In the genomic region with DNA sequence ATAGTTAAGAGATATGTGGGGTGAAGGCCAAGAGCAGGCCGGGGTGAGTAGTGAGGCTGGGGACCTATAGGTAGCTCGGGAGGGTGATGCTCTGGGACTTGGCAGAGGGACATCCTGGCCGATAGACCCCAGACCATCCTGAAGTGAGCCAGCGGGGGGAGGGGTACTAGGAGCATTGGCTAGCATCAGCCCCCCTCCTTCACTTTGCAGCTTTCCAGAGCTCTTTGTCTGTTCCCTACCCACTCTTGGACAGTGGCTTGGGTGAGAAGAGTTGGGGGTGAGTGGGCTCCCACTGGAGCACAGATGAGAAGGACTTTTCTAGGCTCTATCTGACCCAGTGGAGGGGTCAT, we compare ENCODE assay signal across 9 mouse cellular contexts. TPM values are rescaled to one million over a fixed set of nuclear protein-coding genes. Genes with fewer than 3 reads are reported as not detected.
DNase-seq lines count a peak whose midpoint lies in the region; ATAC-seq and TF ChIP-seq lines count a peak whose summit lies in the region.
"Had no signal": no experiment of that assay in that cellular context is flagged by ENCODE, and none has a peak within 500 bp of the region (broad histone marks: within the 10 kb centered on the region; RNA-seq: fewer than 3 reads in every experiment).

No protein-coding gene starts in this region.

- H3K9ac ChIP-seq in hindbrain, embryonic 13.5 days = peak overlapping the region; percentile 35; the same call in 1 of the 2 replicates
- H3K9ac ChIP-seq in midbrain, embryonic 16.5 days (ENCODE audit: low read depth, low read length) = peak overlapping the region; percentile 33
- H3K9ac ChIP-seq in liver, embryonic 11.5 days (ENCODE audit: low read depth, low read length) = no peak overlapping the region
- no peak overlapping the region for H3K9ac ChIP-seq in kidney, embryonic 16.5 days (replicated peaks; ENCODE audit: low read length)

- no peak for ATAC-seq in hindbrain, embryonic 13.5 days (ENCODE audit: low FRiP score)
- peak; percentile 8; the same call in 1 of the 2 replicates for ATAC-seq in midbrain, embryonic 16.5 days
- ATAC-seq in liver, embryonic 11.5 days (replicated peaks; ENCODE audit: low FRiP score) = no peak
- no peak for ATAC-seq in kidney, embryonic 16.5 days (ENCODE audit: low FRiP score, low TSS enrichment)

- TF ChIP-seq POLR2A in cortical plate, adult 2 months (IDR thresholded peaks at IDR 0.05; ENCODE audit: extremely low read depth, insufficient read depth, low read length) = no peak

- peak overlapping the region; percentile 36 for H3K4me3 ChIP-seq in cortical plate, adult 2 months (ENCODE audit: insufficient read depth, low read length)
- peak overlapping the region; percentile 33 for H3K4me3 ChIP-seq in hindbrain, embryonic 13.5 days
- H3K4me3 ChIP-seq in midbrain, embryonic 16.5 days (ENCODE audit: low read depth, low read length) = peak overlapping the region; percentile 28
- no peak overlapping the region for H3K4me3 ChIP-seq in liver, embryonic 11.5 days (ENCODE audit: low read depth, low read length)
- no peak overlapping the region for H3K4me3 ChIP-seq in kidney, embryonic 16.5 days (ENCODE audit: low read length)
- H3K4me3 ChIP-seq: megakaryocyte, embryonic 14.5 days had no signal

- DNase-seq in ES-CJ7 (ENCODE audit: low read depth, low spot score) = peak; percentile 71
- no peak for DNase-seq in right cerebral cortex, adult 18-20 months
- no peak for DNase-seq in liver, embryonic 11.5 days (ENCODE audit: low spot score)

- peaks cover 7% of the 10 kb centered on the region for H3K4me1 ChIP-seq in cortical plate, adult 2 months (ENCODE audit: control insufficient read depth, insufficient read depth, low read length)
- H3K4me1 ChIP-seq in hindbrain, embryonic 13.5 days (replicated peaks) = peaks cover 85% of the 10 kb centered on the region
- H3K4me1 ChIP-seq in midbrain, embryonic 16.5 days (ENCODE audit: control insufficient read depth, insufficient read depth, low read length) = peaks cover 62% of the 10 kb centered on the region
- H3K4me1 ChIP-seq in liver, embryonic 11.5 days (replicated peaks; ENCODE audit: control insufficient read depth, insufficient read depth, low read length) = no peaks in the 10 kb centered on the region
- peaks cover 22% of the 10 kb centered on the region; the same call in 1 of the 2 replicates for H3K4me1 ChIP-seq in kidney, embryonic 16.5 days (ENCODE audit: insufficient read depth, low read length)

- H3K9me3 ChIP-seq in hindbrain, embryonic 13.5 days = no peaks in the 10 kb centered on the region
- no peaks in the 10 kb centered on the region for H3K9me3 ChIP-seq in midbrain, embryonic 16.5 days (replicated peaks; ENCODE audit: control insufficient read depth, low read length, poor library complexity, severe bottlenecking)
- H3K9me3 ChIP-seq in liver, embryonic 11.5 days (ENCODE audit: control insufficient read depth, low read length) = no peaks in the 10 kb centered on the region
- H3K9me3 ChIP-seq in kidney, embryonic 16.5 days (ENCODE audit: low read length) = no peaks in the 10 kb centered on the region
- H3K9me3 ChIP-seq: megakaryocyte, embryonic 14.5 days had no signal

- no peaks in the 10 kb centered on the region for H3K27me3 ChIP-seq in hindbrain, embryonic 13.5 days
- H3K27me3 ChIP-seq in midbrain, embryonic 16.5 days (ENCODE audit: control insufficient read depth, insufficient read depth, low read depth, low read length) = no peaks in the 10 kb centered on the region
- peaks cover 52% of the 10 kb centered on the region for H3K27me3 ChIP-seq in liver, embryonic 11.5 days (replicated peaks; ENCODE audit: control insufficient read depth, insufficient read depth, low read length)
- peaks cover 27% of the 10 kb centered on the region for H3K27me3 ChIP-seq in kidney, embryonic 16.5 days (ENCODE audit: insufficient read depth, low read length)

- TF ChIP-seq CTCF in cortical plate, adult 2 months (IDR thresholded peaks at IDR 0.05; ENCODE audit: extremely low read depth, insufficient read depth, low read length) = no peak

- peaks cover 15% of the 10 kb centered on the region for H3K36me3 ChIP-seq in hindbrain, embryonic 13.5 days
- no peaks in the 10 kb centered on the region for H3K36me3 ChIP-seq in midbrain, embryonic 16.5 days (ENCODE audit: control insufficient read depth, insufficient read depth, low read length)
- no peaks in the 10 kb centered on the region for H3K36me3 ChIP-seq in liver, embryonic 11.5 days (ENCODE audit: control insufficient read depth, insufficient read depth, low read length)
- no peaks in the 10 kb centered on the region for H3K36me3 ChIP-seq in kidney, embryonic 16.5 days (ENCODE audit: insufficient read depth, low read length)

- peak overlapping the region; percentile 73; the same call in 1 of the 2 replicates for H3K27ac ChIP-seq in cortical plate, adult 2 months (ENCODE audit: insufficient read depth, low read length)
- peak overlapping the region; percentile 81 for H3K27ac ChIP-seq in hindbrain, embryonic 13.5 days
- H3K27ac ChIP-seq in midbrain, embryonic 16.5 days (ENCODE audit: low read length) = peak overlapping the region; percentile 78
- H3K27ac ChIP-seq in liver, embryonic 11.5 days (ENCODE audit: low read depth, low read length) = no peak overlapping the region
- no peak overlapping the region for H3K27ac ChIP-seq in kidney, embryonic 16.5 days (ENCODE audit: low read length)

- H3K4me2 ChIP-seq in hindbrain, embryonic 13.5 days = peak overlapping the region; percentile 46
- H3K4me2 ChIP-seq in midbrain, embryonic 16.5 days (ENCODE audit: low read length) = peak overlapping the region; percentile 46
- no peak overlapping the region for H3K4me2 ChIP-seq in liver, embryonic 11.5 days
- no peak overlapping the region for H3K4me2 ChIP-seq in kidney, embryonic 16.5 days (replicated peaks; ENCODE audit: low read depth, low read length)

- WGBS in hindbrain, embryonic 13.5 days = 20% methylated on average over 4 of the region's 4 CpGs
- WGBS in midbrain, embryonic 16.5 days = 4% methylated on average over 4 of the region's 4 CpGs
- WGBS in liver, embryonic 11.5 days = 36% methylated on average over 4 of the region's 4 CpGs
- WGBS in kidney, embryonic 16.5 days = 40% methylated on average over 4 of the region's 4 CpGs

RNA-seq across cellular contexts. Expression of gene AC124108.1, which starts 10.2 kb away (rescaled TPM):
- polyA plus RNA-seq in cortical plate, adult 2 months (2012; rRNA removed) = 6.2 and 7.7 TPM in 2 replicates
- 4.2 and 4.8 TPM in 2 replicates for polyA plus RNA-seq in hindbrain, embryonic 13.5 days (2015; fragmentation: Nextera tagmentation; extraction: Ambion mirVana)
- polyA plus RNA-seq in midbrain, embryonic 16.5 days (2015; fragmentation: Nextera tagmentation; extraction: Ambion mirVana) = 2.8 and 4.0 TPM in 2 replicates
- polyA plus RNA-seq in liver, embryonic 11.5 days (2014; fragmentation: Nextera tagmentation; extraction: Ambion mirVana) = 0.04 and 0.08 TPM in 2 replicates
- polyA plus RNA-seq in kidney, embryonic 16.5 days (2015; fragmentation: Nextera tagmentation; extraction: Ambion mirVana) = 0.10 and 0.13 TPM in 2 replicates

RNA-seq across cellular contexts. Expression of gene Lemd1, which starts 10.3 kb away (rescaled TPM):
- 7.5 and 10.7 TPM in 2 replicates for polyA plus RNA-seq in cortical plate, adult 2 months (2012; rRNA removed)
- polyA plus RNA-seq in hindbrain, embryonic 13.5 days (2015; fragmentation: Nextera tagmentation; extraction: Ambion mirVana) = 24.8 and 25.7 TPM in 2 replicates
- polyA plus RNA-seq in midbrain, embryonic 16.5 days (2015; fragmentation: Nextera tagmentation; extraction: Ambion mirVana) = 16.2 and 18.0 TPM in 2 replicates
- polyA plus RNA-seq in liver, embryonic 11.5 days (2014; fragmentation: Nextera tagmentation; extraction: Ambion mirVana) = 0.27 TPM in 1 of 2 replicates, not detected in the other
- polyA plus RNA-seq in kidney, embryonic 16.5 days (2015; fragmentation: Nextera tagmentation; extraction: Ambion mirVana) = 0.21 and 0.32 TPM in 2 replicates

RNA-seq across cellular contexts. Expression of gene Gm10188, which starts 28.1 kb away (rescaled TPM):
- polyA plus RNA-seq in cortical plate, adult 2 months (2012; rRNA removed) = not detected in 2 replicates
- 0.63 and 0.95 TPM in 2 replicates for polyA plus RNA-seq in hindbrain, embryonic 13.5 days (2015; fragmentation: Nextera tagmentation; extraction: Ambion mirVana)
- 0.28 and 0.63 TPM in 2 replicates for polyA plus RNA-seq in midbrain, embryonic 16.5 days (2015; fragmentation: Nextera tagmentation; extraction: Ambion mirVana)
- not detected in 2 replicates for polyA plus RNA-seq in liver, embryonic 11.5 days (2014; fragmentation: Nextera tagmentation; extraction: Ambion mirVana)
- not detected in 2 replicates for polyA plus RNA-seq in kidney, embryonic 16.5 days (2015; fragmentation: Nextera tagmentation; extraction: Ambion mirVana)
- polyA plus RNA-seq: gonadal fat pad, adult 2 months had no signal

Comparison
In these comparisons a context has a peak if more than half of its experiments do, and no peak if none do; other contexts are left out.
1. H3K27ac ChIP-seq: peak in cortical plate, adult 2 months (single experiment), hindbrain, embryonic 13.5 days (single experiment) and midbrain, embryonic 16.5 days (single experiment); none in liver, embryonic 11.5 days (single experiment) and kidney, embryonic 16.5 days (single experiment).
2. H3K4me3 ChIP-seq: peak in cortical plate, adult 2 months (single experiment), hindbrain, embryonic 13.5 days (single experiment) and midbrain, embryonic 16.5 days (single experiment); none in liver, embryonic 11.5 days (single experiment) and kidney, embryonic 16.5 days (single experiment).
3. H3K4me2 ChIP-seq: peak in hindbrain, embryonic 13.5 days (single experiment) and midbrain, embryonic 16.5 days (single experiment); none in liver, embryonic 11.5 days (single experiment) and kidney, embryonic 16.5 days (single experiment).
4. H3K9ac ChIP-seq: peak in hindbrain, embryonic 13.5 days (single experiment) and midbrain, embryonic 16.5 days (single experiment); none in liver, embryonic 11.5 days (single experiment) and kidney, embryonic 16.5 days (single experiment).